Mouse (Mus musculus) cerebellum, adult 2 months (tissue): ENCODE results near the gene Upf1. TPM values are rescaled to one million over a fixed set of nuclear protein-coding genes. Genes with fewer than 3 reads are reported as not detected.
A peak's percentile ranks its signal among the peaks of the same experiment; 100 is the strongest.

Source experiments
- DNase-seq, 2 experiments: peaks; one replicate each; pipeline ENCODE4 v3.0.0; 2021
- H3K27ac ChIP-seq: fragments of 200-500 bp; 2 replicates; pipeline ENCODE4 v1.5.1; 2012; ENCODE audit warnings: low read length, control low read depth, inconsistent platforms; ENCODE audit not compliant: insufficient read depth
- H3K27me3 ChIP-seq: fragments of 200-500 bp; 2 replicates; pipeline ENCODE4 v1.6.1; 2012; ENCODE audit warnings: inconsistent platforms, mild to moderate bottlenecking, low read length, moderate library complexity; ENCODE audit not compliant: control insufficient read depth, insufficient read depth
- H3K4me1 ChIP-seq: fragments of 200-500 bp; 2 replicates; pipeline ENCODE4 v1.6.1; 2011; ENCODE audit warnings: low read length; ENCODE audit not compliant: control insufficient read depth, insufficient read depth
- H3K4me3 ChIP-seq: fragments of 200-500 bp; replicated peaks from 2 replicates; pipeline ENCODE3; 2011; ENCODE audit warnings: mild to moderate bottlenecking, low read depth, low read length, control low read depth; ENCODE audit not compliant: insufficient read depth
- CTCF ChIP-seq: fragments of 200-500 bp; IDR thresholded peaks from 2 replicates; pipeline ENCODE4 v1.5.1; 2011; ENCODE audit warnings: low read depth, mild to moderate bottlenecking, control low read depth, low read length, moderate library complexity, borderline replicate concordance; ENCODE audit not compliant: insufficient read depth
- POLR2A ChIP-seq: fragments of 200-500 bp; IDR thresholded peaks from 2 replicates; pipeline ENCODE4 v1.6.1; 2011; ENCODE audit warnings: low read length, control low read depth, borderline replicate concordance; ENCODE audit not compliant: insufficient read depth
- WGBS: fragments of 180-500 bp; shearing (Covaris S2); methylation state at CpG from one replicate; pipeline ENCODE4 v1.1.7; 2018; 5-methylcytosine and 5-hydroxymethylcytosine counted together
- polyA plus RNA-seq: library from polyadenylated mRNA; depleted of rRNA; stranded (reverse); fragments of >200 nt; gene quantifications from 2 replicates; pipeline ENCODE4 v1.2.3, GENCODE M21; 2012

Upf1 gene
- polyA plus RNA-seq, 1 experiment, result 37.9 TPM

GRCm38 (mm10) chr8:70343076-70343475, 10.0 kb downstream of the Upf1 start:
- DNase-seq, result peak in 1 of 2 experiments; percentile 23
- Histone ChIP-seq H3K4me1 (peaks cover 68% of the 10 kb centered on the region), H3K4me3 (no peak overlapping the region), H3K27ac (peak overlapping the region; percentile 76), H3K27me3 (no peaks in the 10 kb centered on the region)
- TF ChIP-seq POLR2A, result no peak
- TF ChIP-seq CTCF, result no peak
- 31% methylated on average over 7 of the region's 7 CpGs for WGBS

GRCm38 (mm10) chr8:70342007-70342406, 11.1 kb downstream of the Upf1 start:
- 15% methylated on average over 14 of the region's 14 CpGs for WGBS
- no peak for TF ChIP-seq CTCF
- no peak for TF ChIP-seq POLR2A
- Histone ChIP-seq H3K27me3 (no peaks in the 10 kb centered on the region), H3K4me1 (peaks cover 58% of the 10 kb centered on the region), H3K4me3 (no peak overlapping the region), H3K27ac (peak overlapping the region; percentile 76)
- DNase-seq, result peak; percentile 75 to 88

- peaks cover 47% of the 10 kb centered on the region for H3K4me1 ChIP-seq
- 14% methylated on average over 7 of the region's 7 CpGs for WGBS
- DNase-seq, result peak; percentile 63 to 73
- TF ChIP-seq POLR2A (no peak), CTCF (no peak)
- peak overlapping the region; percentile 76 for H3K27ac ChIP-seq
- no peak overlapping the region for H3K4me3 ChIP-seq
- H3K27me3 ChIP-seq, result no peaks in the 10 kb centered on the region
Measured at GRCm38 (mm10) chr8:70340659-70341058, 12.4 kb downstream of the Upf1 start.

- no peak overlapping the region for H3K4me3 ChIP-seq
- H3K27ac ChIP-seq, result no peak overlapping the region
- no peak for TF ChIP-seq CTCF
- no peak for TF ChIP-seq POLR2A
- DNase-seq, result no peak
- peaks cover 40% of the 10 kb centered on the region for H3K4me1 ChIP-seq
- WGBS, result 89% methylated on average over 7 of the region's 7 CpGs
- no peaks in the 10 kb centered on the region for H3K27me3 ChIP-seq
Measured at GRCm38 (mm10) chr8:70338931-70339330, 14.1 kb downstream of the Upf1 start.

- H3K4me3 ChIP-seq, result no peak overlapping the region
- no peak overlapping the region for H3K27ac ChIP-seq
- TF ChIP-seq CTCF (no peak), POLR2A (no peak)
- DNase-seq, result no peak
- H3K27me3 ChIP-seq, result no peaks in the 10 kb centered on the region
- 91% methylated on average over 6 of the region's 6 CpGs for WGBS
- peaks cover 10% of the 10 kb centered on the region; the same call in 1 of the 2 replicates for H3K4me1 ChIP-seq
Measured at GRCm38 (mm10) chr8:70332878-70333202, 20.2 kb downstream of the Upf1 start.

GRCm38 (mm10) chr8:70332070-70332877, 20.8 kb downstream of the Upf1 start:
- Histone ChIP-seq H3K4me1 (peaks cover 10% of the 10 kb centered on the region; the same call in 1 of the 2 replicates), H3K4me3 (peak overlapping the region; percentile 13), H3K27ac (no peak overlapping the region), H3K27me3 (no peaks in the 10 kb centered on the region)
- 26% methylated on average over 41 of the region's 41 CpGs for WGBS
- peak; percentile 84 to 88 for DNase-seq
- peak; percentile 74 for TF ChIP-seq CTCF
- TF ChIP-seq POLR2A, result no peak

GRCm38 (mm10) chr8:70331526-70331925, 21.6 kb downstream of the Upf1 start:
- H3K27ac ChIP-seq, result no peak overlapping the region

More at GRCm38 (mm10) chr8:70331526-70331925, 21.6 kb downstream of the Upf1 start:
- WGBS, result 71% methylated on average over 19 of the region's 19 CpGs
- Histone ChIP-seq H3K27me3 (no peaks in the 10 kb centered on the region), H3K4me3 (no peak overlapping the region), H3K4me1 (peaks cover 10% of the 10 kb centered on the region; the same call in 1 of the 2 replicates)
- TF ChIP-seq CTCF (no peak), POLR2A (no peak)
- DNase-seq, result peak in 1 of 2 experiments; percentile 52
